Mouse (Mus musculus) layer of hippocampus, adult 11-12 months (tissue): ENCODE results near the gene Cad.

Experiments
- DNase-seq: peaks from one replicate; pipeline ENCODE4 v3.0.0; 2022; ENCODE audit warnings: low spot score

The Cad gene

DNA sequence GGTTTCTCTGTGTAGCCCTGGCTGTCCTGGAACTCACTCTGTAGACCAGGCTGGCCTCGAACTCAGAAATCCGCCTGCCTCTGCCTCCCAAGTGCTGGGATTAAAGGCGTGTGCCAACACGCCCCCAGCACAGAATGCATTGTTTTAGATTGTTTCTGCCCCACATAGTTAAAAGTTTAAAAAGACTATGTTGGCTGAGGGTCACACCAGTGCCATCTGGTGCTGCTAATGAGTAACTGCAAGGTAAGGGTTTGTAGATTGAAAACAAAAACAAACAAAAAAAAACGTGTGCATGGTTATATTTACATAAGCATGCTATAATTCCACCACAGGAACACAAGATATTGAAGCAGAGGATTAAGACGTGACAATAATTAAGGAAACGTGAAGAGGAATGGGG, 56.2 kb downstream of the Cad start:
- DNase-seq: no peak

DNA sequence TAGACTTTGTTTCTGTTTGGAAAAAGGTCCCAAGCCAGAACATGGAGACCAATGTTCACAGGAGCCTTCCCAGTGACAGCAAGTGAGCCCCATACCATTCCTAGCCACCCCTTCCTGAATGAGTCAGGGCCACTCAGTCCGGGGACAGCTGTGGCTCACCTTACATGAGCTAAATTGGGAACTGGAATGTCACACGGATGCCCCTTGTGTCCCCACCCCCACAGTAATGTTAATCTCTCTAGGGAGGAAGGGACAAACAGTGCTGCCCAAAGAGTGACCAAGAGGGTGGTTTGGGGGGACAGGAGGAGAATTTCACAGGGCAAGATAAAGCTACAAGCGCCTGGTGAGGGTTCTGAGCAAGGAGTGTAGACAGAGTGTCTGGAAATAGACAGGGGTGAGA, 61.8 kb downstream of the Cad start, which contains the start of gene Trim54:
TSS of gene Trim54 (plus strand) at position 359 of the 400 bp plus-strand sequence.
- no peak for DNase-seq

DNA sequence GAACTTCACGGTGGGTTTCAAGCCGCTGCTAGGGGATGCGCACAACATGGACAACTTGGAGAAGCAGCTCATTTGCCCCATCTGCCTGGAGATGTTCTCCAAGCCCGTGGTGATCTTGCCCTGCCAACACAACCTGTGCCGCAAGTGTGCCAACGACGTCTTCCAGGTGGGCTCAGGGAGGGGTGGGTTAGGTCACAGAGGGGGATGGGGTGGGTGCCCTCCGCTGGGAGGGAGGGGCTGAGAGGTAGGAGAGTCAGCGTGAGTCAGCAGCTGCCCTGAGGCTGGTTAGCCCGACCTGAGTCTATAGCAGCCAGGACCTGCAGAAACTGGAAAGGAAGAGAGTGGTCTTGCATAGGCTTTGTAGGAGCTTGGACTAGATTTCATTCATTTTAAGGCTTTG, 62.3 kb downstream of the Cad start:
- DNase-seq: no peak

DNA sequence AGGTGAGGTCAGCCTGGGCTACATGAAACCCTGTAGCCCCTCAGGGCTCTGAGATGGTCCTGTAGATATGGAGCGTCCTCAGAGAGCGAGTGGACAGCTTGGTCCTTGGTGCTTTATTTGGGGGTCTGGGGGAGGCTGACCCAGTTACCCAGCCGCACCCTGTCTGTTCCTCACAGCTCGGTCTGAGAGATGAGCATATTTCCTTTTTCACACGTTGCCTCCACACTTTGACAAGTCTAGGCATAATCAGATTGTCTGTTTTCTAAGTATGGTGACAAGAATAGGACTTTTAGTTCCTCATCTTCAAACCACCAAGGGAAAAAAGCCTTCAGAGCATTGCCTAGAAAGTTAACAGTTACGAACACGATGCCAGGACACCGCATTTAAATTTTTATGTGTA, 66.5 kb downstream of the Cad start:
- DNase-seq: no peak

DNA sequence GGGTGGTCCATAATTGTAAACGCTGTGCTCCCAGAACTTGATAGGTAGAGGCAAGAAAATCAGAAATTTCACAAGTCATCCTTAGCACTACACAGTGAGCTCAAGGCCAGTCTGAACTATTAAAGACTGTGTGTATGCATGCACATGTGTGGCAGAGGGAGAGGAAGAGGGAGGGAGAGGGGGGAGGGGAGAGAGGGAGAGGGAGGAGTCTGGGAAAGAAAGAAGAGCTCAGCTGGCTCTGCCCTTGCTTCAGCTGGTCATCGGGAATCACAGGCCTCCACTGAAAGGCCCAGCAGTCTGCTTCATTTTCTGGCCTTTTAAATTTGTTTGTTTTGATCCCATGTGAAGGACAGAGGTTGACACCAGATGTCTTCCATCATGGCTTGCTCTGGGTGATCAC, 68.9 kb downstream of the Cad start:
- DNase-seq: no peak

DNA sequence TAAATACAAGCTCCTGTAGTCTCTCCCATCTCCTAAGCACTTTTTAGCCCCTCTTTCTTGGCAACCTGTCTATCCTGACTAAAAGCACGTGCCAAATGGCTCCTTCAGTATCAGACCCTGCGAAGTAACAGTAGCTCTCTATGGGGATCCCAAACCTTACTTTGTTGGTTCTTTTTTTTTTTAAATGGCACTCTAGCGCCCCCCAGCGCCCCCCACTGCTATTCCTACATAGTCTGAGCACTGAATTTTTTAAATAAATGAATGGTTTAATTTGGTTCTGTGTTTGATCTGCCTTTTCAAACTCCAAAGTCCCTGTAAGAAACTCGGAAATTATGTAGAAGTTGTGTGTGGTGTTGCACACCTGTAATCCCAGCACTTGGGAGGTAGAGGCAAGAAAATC, 71.5 kb downstream of the Cad start:
- no peak for DNase-seq
